Mouse (Mus musculus): Measurements from ENCODE around the gene Lins1. TPM values are rescaled to one million over a fixed set of nuclear protein-coding genes. Genes with fewer than 3 reads are reported as not detected.
A peak's percentile ranks its signal among the peaks of the same experiment; 100 is the strongest.

Lins1 gene
- 1 to 10 TPM; 7.6 to 9.4 TPM for total RNA-seq (2021)
- long read RNA-seq, experiment 1, full-length matches to known transcripts, result 3 of 10 reads
- long read RNA-seq, experiment 1, partial matches to known transcripts, result 2 of 10 reads
- long read RNA-seq, experiment 1, other reads (novel, unspliced or antisense), result 5 of 10 reads
- long read RNA-seq, experiment 2, full-length matches to known transcripts, result 2 of 4 reads
- long read RNA-seq, experiment 2, partial matches to known transcripts, result 0 of 4 reads
- long read RNA-seq, experiment 2, other reads (novel, unspliced or antisense), result 2 of 4 reads

DNA sequence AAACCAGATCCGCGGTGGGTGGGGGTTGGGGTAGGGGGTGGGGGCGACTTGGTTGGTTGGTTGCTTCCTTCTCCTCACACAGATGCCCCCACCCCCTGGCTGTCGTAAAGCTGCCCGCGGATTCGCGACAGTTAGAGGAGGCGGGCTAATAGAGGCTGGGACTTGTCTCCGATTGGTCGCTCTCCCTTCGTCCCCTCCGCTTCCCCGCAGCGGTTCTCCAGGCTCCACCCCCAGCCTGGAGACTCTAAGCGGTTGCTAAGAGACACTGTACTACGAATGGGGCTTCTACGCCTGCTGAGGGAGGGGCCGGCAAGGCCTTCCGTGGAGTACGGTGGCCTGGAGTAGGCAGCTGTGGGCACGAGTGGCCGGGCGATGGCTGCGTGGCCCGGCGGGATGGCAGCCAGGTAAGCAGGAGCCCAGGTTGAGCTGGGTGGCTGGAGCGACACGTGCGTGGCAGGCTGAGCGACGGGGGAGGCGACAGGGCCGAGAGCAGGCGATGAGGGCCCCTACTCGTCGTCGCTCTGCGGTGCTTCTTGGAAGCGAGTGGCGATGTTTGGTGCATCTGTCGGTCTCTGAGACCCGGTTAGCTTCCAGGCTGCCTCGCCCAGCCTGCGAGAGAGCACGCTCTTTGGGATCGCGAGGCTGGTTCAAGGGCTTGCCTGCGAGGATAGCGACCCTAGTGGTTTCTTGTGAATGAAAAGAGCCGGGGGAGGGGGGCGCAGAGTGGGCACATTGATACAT lies at the start of gene Lins1:
Lins1 (plus strand) TSS at position 270 of the 741 bp plus-strand sequence.
- peak; percentile 98 to 99 for DNase-seq (ENCODE audit: low spot score in 2 of 2)

DNA sequence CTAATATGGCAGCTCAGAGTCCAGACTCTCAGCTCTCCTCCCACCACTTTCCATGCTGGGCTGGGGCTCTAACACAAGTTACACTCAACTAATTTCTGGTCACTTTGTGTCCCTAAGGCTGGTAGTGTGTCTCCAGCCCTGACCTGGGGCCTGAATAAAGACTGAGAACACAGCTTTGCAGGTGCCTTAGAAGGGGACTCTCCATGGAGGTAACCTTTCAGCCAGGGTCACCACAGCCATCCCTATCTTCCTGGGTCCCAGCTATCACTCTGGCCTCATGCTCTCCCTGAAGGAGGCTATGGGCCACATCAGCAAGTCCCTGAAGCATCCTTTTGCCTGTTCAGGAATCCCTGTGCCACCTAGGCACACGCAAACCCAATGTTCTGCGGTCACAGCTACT lies 44.0 kb upstream of the Lins1 start:
- no peak for DNase-seq (ENCODE audit: low spot score in 2 of 2)

DNA sequence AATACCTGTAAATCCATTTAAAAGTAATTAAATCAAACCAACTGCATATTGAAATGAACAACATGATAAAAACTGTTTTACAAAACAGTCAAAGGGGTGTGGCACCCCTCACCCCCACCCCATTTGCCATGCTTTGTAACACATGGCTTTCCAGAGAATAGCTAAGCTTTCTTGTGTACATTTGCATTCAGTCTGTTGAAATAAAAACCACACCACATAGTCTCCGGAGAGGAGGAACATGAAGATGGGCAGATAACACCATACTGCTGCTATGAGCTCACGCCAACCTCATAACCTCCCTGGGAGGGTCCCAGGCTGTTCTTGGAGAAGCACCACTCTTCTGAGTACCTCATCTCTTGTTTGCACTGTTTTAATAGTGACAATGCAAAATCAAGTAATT lies 40.5 kb upstream of the Lins1 start:
- no peak for DNase-seq (ENCODE audit: low spot score in 2 of 2)

DNA sequence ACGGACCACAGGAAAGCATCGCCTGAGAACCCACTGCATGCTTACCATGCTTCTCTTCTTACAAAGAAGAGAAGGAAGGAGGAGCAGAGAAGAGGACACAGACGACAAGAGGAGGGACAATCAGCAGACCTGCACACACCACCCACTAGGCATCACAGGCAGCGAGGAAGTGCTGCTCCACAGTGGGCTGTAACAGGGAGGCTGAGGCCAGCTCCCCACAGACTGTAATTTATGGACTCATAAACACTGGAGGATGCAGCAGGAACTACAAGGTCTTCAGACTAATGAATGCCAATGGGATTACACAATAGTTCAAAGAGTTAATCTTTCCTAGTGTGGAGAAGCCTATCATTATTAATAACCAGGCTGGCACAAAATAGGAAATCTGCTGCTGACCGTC lies 38.8 kb upstream of the Lins1 start:
- no peak for DNase-seq (ENCODE audit: low spot score in 2 of 2)

DNA sequence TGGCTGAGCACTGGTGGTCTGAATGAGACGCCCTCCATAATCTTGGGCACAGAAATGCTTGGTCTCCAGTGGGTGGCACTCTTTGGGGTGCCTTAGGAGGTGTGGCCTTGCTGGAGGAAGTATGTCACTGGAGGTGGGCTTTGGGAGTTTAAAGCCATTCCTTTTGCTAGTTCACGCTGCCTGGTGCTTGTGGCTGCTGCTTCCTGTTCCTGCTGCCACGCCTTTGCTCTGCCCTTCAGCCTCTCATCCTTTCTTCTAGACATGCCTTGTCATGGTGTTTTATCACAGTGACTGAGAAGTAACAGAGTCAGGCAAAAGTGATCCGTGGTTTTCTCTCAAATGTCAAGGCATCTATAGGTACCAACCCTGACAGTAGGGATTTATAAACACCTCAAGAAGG lies 37.5 kb upstream of the Lins1 start:
- no peak for DNase-seq (ENCODE audit: low spot score in 2 of 2)

DNA sequence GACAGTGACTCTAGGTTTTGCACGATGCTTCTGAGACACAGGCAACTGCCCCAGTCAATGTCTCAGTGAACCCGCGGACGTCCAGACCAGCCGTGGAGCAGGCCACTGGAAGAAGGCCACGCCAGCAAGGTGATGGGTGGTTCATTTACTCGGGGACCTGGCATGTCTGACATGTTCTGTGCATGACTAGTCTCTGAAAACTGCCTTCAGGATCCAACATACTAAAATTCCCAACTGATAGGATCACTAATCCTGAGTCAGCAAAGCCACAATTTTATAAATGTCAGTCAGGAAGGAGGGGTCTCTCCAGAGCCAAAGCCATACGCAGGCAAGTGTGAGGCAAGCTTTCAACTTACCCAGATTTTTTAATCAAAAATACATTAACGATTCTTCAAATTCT lies 36.1 kb upstream of the Lins1 start:
- no peak for DNase-seq (ENCODE audit: low spot score in 2 of 2)

DNA sequence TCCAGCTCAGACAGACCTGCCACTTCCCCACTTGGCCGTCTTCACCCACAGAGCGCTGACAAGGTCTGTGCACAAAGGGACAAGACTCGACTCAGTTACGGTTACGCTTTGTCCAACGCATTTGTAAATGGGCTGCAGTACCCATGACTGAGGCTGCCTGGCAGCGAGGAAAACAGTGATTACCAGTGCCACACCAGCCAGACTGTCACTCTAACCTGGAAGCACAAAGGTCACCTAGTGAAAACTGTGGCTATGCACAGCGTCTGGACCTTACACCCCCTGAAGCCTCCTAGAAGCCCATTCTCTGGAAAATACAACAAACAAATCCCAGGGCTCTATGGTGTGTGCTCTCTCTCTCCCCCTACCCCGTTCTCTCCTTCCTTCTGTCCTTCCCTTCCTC lies 34.2 kb upstream of the Lins1 start:
- DNase-seq (ENCODE audit: low spot score in 2 of 2), result no peak

DNA sequence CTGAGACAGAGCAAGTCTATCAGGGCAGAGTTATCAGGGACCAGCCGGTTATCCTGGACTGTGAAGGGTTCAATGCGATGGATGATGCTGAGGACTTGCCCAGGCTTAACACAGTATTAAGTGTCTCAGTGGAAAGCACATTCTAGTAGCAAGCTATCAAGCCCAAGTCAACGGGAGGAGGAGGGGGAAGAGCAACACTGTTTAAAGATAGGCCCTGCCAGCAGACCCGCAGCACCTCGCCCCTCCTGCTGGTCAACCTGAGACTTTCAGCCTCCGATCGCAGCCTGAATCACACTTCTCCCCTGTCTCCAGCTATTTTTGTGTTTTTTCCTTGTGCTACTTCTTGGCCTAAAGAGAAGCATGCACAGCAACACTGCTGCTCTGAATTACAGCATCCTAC lies 29.4 kb upstream of the Lins1 start:
- DNase-seq (ENCODE audit: low spot score in 2 of 2), result no peak

DNA sequence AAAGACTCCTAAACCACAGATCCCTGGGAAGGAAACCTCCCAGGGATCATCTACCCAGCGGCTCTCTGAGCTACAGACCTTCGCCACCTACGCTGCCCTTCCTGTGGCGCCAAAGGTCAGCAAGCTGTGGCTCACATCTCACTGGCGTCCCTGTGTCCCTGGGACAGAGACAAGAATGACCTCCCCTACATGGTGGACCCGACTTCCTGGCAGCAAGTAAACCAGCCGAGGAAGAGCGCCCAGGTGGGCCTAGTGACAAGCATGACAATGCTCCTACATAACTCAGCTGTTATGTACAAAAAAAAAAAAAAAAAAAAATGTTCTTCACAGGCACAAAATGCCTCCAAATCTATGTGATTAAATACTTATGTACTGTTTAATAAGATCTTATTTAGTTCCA lies 28.7 kb upstream of the Lins1 start:
- no peak for DNase-seq (ENCODE audit: low spot score in 2 of 2)

DNA sequence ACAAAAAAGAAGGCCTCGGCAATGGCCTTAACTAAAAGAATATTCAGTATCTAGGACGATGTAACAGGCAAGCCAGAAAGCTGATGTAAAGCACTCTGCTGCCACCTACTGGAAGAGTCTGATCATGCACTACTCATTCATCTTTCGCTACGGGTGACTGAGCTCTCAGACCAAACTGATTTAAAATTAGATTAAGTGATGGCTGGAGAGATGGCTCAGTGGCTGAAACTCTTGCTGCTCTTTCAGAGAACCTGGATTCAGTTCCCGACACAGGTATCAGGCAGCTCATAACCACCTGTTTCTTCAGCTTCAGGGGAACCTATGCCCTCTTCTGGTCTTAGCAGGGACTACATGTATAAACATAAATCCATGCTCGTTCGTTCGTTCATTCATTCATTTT lies 28.1 kb upstream of the Lins1 start:
- peak; percentile 72 to 81 for DNase-seq (ENCODE audit: low spot score in 2 of 2)

DNA sequence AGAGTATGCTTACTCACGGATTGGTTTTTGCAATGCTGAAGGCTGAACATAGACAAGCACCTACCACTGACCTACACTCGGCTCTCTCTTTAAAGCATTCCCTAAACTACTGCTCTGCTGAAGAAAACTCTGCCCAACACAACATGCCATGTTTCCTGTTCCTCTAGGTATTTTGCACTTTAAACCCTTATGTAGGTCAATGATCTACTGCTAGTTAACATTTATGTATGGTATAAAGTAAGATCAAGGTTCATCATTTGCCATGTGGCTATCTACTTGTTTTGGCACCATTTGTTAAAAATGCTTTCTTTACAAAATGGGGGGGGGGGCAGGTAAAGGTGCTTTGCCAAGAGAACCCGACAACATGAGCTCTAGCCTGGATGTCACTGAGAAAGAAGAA lies 26.1 kb upstream of the Lins1 start:
- DNase-seq (ENCODE audit: low spot score in 2 of 2), result no peak

DNA sequence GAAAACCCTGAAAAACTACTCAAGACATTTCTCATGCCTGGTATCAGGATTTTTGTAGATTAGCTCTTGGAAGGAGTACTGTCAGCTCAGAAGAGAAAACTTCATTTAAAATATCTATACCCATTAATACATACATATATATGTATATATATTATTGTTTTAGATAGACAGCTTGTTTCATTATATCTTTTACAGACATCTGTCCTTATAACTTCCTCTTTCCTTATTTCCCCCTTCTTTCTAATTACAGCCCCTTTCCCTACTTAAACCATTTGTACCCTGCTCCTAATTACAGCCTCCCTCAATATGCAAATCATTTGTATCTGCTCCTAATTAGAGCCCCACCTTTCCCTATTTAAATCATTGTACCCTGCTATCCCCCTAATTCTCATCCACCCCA lies 22.6 kb upstream of the Lins1 start:
- no peak for DNase-seq (ENCODE audit: low spot score in 2 of 2)

DNA sequence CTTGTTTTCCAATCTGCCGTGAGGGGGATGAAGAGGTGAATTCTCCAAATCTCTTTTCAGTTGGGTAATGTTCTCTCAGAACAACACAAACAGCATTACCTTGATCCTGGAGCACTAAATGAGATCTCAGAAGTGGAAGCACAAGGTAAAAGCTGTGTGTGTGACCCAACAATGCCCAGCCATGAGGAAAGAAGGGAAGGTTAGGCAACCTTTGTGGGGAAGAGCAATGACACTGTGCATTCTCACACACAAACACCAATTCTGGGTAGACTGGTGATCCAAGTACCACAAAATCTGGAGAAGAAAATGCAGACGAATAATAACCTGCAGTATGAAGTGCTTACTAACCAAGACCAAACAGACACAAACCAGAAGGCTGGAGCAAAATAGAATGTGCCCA lies 13.9 kb upstream of the Lins1 start:
- no peak for DNase-seq (ENCODE audit: low spot score in 2 of 2)

DNA sequence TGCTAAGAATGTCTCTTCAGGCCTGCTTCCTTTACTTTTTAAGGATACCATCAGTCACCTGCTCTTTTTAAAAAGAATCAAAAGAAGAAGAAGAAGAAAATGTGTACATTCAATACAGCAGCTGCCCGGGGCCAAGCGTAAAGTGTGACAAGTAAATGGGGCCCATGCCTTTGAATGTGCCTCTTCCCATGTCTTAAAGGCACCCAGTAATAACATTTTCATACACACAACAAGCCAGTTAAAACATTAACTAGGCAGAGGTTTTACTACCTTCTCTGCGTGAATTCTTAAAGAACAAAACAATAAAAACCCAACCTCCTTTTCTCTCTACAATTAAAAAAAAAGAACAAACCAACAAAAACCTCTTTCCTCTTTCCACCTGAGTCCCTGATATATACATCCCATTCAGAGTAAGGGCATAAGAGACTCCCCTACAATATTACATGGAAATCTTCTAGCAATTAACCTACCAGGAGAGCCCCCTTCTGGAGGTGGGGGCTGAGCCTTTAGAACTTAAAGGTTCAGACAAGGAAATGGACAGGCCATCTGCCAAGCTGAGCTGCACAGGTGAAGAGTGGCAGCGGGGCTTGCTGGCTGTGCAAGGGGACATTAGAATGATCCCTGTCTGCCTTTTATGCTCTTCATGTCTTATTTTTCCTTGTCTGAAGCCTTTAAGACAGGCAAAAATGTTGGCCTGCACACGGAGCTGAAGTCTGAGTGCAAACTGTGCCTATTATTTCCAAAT lies 7.4 kb upstream of the Lins1 start:
- no peak for DNase-seq (ENCODE audit: low spot score in 2 of 2)

DNA sequence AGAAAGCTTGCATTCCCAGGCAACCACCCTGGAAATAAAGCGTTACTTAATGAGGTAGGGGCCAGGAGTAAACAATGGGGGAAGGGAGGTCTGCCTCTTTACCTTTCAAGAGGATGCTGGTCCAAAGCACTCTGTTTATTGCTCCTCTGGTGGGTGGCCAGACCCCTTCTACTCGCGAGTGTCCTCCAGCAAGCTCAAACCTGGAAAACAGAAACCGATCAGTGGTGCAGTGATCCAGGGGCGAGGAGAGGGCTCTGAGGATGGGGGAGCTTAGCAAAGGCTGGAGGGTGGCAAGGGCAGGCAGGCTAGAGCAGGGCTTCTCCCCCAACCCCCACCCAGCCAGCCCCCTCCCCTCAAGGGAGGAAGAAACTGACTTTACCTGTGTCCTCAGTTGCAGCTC lies 968 bp upstream of the Lins1 start:
- DNase-seq (ENCODE audit: low spot score in 2 of 2), result no peak

DNA sequence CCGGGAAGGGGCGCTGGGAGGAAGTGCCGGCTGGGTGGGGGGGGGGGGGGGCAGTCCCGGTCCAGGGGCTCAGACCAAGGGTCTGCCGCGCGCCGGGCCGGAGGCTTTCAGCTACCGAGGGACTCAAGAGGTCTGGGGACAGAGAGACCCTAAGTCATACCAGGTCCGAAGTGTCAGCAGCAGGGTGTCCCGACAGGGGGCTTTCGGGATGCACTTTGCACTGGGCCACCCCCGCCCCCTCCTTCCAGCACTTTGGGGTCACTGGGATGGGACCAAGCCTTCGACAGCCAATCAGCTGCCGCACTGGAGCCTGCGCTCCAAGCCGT lies 432 bp upstream of the Lins1 start, which contains the start of gene Asb7:
Asb7 (minus strand) TSS at position 303 of the 326 bp plus-strand sequence.
- DNase-seq (ENCODE audit: low spot score in 2 of 2), result no peak

DNA sequence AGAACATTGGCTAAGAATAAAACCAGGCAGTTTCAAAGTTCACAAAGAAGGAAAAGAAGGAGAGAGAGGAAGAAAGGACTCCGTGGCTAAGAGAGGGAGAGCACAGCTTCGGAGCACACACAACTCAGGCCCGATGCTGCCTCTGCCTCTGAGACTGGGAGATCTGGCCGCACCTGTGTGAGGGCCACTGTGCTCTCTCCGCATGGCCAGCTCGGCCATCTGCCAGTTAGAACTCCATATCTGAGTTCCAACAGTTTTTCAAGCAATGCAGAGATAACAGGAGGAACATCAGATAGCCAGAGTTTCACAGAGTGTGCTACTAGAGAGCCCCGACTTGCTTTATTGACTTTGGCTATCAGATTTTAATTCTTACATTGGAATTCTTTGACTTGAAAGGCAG lies 4.8 kb downstream of the Lins1 start:
- DNase-seq (ENCODE audit: low spot score in 2 of 2), result no peak

DNA sequence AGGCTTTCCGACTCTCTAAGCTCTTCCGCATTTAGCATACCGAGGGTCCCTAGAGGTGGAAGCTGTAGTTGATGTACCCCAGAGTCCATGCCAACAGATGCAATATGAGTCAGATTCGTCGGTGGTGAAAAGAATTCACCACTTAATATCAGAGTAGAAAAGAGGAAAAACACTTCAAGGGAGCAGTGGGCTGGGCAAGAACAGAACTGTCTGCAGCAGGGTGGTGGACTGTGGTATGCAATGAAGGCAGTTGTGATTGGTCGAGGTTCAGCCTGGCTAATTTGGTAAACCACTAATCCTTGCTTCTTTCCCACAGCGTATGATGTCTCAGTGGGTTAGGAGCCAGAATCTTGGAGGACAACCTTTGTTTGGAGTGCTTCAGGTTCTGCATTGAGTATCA lies 13.0 kb downstream of the Lins1 start:
- DNase-seq (ENCODE audit: low spot score in 2 of 2), result no peak

DNA sequence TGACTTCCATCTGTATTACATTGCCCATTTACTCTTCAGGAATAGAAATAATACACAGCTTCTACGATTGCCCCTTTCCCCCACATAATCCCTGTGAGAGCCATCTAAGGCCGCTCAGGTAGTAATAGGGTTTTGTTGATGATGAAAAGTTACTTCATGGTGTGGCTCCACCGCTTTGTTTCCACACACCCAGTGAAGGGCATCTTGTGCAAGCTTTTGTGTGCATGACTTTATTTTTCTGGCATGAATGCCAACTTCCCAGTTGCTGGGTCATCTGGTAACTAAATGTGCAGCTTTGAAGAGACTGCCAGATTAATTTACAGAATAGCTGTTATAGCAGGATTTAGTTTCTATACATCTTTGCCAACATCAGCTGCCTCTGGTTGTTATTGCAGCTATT lies 14.9 kb downstream of the Lins1 start:
- DNase-seq (ENCODE audit: low spot score in 2 of 2), result no peak

DNA sequence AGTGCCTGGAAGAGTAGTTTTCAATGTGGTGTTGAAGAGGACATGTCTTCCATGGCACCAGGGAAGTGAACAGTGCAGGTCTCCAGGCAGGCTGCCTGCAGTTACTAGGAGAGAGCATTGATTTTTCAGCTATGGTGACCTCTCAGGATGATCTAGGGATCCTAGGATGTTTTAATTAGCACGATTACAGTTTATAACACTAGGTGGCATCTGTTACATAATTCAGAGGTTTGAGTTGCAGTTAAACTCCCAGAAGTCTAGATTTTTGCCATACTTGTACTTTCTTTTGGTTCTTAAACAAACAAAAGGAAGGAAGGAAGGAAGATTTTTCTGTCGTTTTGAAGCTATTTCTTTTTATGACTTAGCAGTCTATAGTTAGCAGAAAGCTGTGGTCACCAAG lies 21.5 kb downstream of the Lins1 start:
- no peak for DNase-seq (ENCODE audit: low spot score in 2 of 2)

DNA sequence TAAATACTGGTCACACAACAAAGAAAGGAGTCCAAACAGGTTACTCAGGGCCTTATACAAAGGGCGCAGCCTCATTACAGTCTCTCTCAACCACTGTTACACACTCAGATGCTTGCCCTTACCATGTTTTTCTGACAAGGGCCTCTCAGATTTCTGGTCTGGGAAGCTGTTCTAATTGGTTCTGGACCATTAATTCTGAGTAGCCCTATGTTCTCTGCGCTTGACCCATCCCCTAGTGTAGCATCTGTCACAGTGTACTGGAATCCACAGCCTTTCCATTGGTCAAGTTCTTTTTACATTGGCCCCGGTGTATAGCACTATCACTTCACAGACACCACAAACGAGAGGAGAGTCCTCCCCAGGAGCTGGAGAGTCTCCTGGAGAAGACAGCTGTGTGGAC lies 34.8 kb downstream of the Lins1 start:
- no peak for DNase-seq (ENCODE audit: low spot score in 2 of 2)

DNA sequence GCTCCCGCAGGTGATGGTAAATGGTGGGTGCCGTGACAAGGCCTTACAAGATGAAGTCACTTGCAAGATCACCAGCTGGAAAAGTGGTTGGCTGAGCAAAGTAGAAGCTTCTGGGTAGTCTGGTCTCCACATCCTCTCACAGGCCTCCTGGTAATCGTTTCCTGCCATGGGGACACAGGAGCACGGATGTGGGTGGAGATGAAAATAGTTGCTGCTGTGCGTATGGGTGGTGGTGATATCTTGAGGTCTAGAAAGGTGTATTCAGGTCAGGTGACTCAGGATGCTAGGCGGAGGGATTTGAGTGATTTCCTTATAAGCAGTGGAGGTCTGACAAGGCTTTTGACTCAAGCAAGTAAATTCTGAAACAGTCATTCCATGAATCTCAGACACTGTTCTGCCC lies 35.3 kb downstream of the Lins1 start:
- no peak for DNase-seq (ENCODE audit: low spot score in 2 of 2)
